Mouse (Mus musculus) testis, postnatal 10 days (tissue): ENCODE data around the gene Smc1b.
"Not testable (repeated sequence)": the region's sequence is repeated elsewhere in the genome, so short reads cannot be mapped to it uniquely, and the experiment has no call there.

ENCODE experiments used
- DNase-seq: peaks from one replicate; pipeline ENCODE4 v3.0.0; 2021; ENCODE audit warnings: low spot score

The Smc1b gene

DNA sequence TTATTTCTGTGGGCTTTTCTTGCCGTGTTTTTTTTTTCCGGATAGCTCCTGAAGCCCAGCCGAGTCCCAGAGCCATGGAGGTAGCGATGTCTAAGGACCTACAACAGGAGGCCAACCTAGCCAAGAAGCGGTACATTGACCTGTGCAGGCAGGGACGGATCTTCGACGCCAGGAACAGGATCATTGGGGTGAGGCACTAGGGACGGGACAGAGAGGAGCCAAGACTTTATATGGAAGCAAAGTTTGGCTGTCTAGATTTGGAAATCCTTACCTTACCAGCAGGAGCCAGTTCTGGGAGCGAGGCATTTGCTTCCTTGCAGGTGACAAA lies 393 bp upstream of the Smc1b start:
- DNase-seq, result no peak

GRCm38 (mm10) chr15:85085641-85086040 lies 46.1 kb downstream of the Smc1b start:
- DNase-seq, result no peak

GRCm38 (mm10) chr15:85072651-85073050 lies 59.1 kb downstream of the Smc1b start:
- DNase-seq, result no peak

GRCm38 (mm10) chr15:85070561-85070960 lies 61.2 kb downstream of the Smc1b start:
- DNase-seq, result no peak

GRCm38 (mm10) chr15:85063421-85063820 lies 68.3 kb downstream of the Smc1b start:
- DNase-seq, result no peak

GRCm38 (mm10) chr15:85055186-85055585 lies 76.6 kb downstream of the Smc1b start:
- no peak for DNase-seq

DNA sequence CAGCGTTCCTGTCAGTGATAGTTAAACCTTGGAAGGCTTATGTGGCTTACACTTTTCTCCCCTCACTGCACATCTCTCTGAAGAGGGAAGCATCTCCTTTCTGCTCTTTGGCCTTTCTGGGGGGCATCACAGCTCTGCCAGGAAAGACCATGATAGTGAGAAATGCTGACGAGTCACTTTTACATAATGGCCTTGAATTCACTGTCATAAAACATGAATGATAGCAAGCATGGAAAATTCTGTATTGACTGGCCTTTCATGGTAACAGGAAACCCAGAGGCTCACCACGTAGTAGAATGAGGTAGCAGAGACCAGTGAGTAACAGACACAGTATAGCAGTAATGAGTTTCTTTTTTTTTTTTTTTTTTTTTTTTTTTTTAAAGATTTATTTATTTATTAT lies 77.7 kb downstream of the Smc1b start:
- no peak for DNase-seq

GRCm38 (mm10) chr15:85049758-85050157 lies 82.0 kb downstream of the Smc1b start:
- DNase-seq, result no peak

DNA sequence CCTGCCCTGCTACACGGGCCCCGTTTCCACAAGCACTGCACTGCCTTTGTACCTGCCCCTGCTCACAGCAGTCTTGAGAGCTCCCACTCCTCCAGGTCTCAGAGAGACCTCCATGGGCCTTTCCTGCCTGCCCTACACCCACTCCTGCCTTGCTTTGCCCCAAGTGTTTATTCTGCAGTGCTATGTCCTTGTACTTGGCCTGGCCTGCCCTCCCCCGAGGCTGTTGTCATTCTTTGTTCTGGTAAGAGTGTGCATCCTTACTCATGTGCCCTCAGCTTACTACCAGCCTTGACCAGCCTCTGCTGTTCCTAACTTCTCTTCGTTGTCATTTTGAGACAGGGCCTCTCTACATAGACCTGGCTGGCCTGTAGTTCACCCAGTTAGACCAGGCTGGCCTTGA lies 83.9 kb downstream of the Smc1b start:
- DNase-seq, result no peak

DNA sequence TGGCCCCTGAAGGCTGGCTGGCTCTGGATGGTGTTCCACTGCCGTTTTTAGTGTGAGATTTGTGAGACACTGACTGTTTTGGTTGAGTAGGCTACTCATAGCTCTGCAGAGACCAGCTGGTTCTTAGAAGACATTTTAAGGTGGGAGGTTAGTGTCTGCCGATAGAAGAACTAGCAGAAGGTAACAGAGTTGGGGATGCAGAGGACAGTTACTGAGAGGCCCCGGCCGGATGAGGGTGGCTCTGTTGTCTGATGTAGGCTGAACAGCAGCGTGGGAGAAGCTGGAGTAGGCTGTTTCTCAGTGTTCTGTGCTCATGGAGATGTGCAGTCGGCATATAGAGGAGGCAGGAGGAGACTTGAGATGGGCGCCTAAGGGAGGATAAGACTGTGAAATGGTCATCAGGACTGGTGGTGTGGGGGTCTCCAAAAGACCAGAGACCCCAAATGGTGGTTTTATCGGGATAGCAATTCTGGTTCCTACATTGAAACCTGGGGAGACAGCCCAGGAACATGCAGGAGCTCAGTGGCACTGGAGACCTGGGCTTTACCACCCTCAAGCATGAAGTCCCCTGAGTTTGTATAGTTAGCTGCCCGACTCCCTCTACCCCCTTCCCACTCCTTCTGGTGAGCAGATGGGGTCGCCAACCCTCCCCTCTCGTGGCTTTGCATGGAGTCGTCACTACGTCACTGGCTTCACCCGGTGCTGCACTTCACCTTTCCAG lies 85.4 kb downstream of the Smc1b start:
- DNase-seq, result no peak

GRCm38 (mm10) chr15:85043761-85044160 lies 88.0 kb downstream of the Smc1b start:
- no peak for DNase-seq

DNA sequence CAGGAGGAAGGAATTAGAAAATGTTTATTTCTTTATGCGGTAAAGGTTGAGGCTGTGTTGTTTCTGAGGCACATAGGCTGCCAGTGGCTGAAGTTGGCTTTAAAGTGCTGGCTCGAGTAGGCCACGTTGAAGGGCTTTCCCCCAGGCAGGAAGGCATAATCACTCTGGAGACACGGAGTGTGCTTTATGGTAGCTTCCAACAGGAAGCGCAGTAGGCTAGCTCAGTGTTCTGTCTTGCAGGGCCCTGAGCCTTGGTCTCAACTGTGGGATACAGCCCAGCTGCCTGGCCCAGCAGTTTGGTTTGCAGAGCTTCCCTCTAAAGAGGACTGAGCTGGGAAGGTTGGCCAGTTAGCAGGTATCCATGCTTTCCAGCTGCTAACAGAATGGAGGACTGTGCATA lies 88.6 kb downstream of the Smc1b start:
- no peak for DNase-seq

DNA sequence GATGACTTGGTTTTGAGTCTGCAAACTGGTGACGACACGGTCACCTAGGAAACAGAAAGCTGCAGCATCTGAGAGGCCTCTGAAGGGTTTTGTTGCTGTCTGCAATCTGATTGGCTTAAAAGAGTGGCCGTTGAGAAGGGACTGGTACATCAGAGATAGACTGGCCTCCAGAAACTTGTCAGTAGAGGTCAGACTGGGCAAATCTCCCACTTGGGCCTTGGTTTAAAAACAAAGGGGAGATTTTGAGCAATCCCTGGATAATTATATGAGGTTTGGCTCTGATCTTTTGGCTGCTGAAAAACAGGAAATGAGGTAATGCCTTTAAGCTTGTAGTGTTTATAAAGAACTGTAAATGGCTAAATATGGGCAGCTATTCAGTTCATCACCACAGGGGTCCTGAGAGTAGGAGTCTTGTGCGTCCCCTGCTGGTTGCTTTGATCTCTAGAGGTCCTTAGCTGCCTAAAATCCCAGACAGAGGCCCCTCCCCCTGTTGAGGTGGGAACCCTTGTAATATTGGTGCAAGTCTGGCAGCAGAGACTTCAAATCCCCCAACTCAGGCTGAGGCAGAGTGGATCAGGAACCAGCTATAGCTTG lies 89.3 kb downstream of the Smc1b start:
- peak; percentile 79 for DNase-seq

DNA sequence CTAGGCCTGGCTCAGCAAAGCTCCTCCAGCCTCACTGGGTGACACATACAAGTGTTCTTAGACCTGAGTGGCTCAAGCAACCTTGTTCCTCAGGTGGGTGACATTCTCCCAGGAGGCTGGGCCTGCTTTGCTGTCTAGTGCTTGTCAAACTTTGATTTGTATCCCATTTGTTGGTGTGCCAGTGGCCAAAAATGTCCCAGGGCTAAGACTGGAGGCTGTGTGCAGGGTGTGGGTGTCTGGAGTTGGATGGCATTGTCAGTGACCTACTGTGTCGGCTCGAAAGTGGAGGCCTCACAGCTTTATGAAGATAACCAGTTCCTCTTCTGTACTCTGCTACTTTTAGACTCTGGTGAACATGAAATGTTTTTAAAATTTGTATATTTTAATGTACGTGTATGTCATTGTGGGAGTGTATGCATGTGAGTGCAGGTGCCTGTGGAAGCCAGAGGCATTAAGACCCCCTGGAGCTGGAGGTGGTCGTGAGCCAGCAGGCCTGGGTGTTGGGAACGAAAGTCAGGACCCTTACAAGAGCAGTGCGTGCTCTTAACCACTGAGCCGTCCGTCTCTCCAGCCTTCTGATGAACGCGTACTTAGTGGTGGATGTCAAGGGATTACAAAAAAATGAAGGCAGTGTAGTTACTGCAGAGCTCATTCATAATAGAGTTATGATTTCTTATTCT lies 90.1 kb downstream of the Smc1b start:
- no peak for DNase-seq

- no peak for DNase-seq
Measured at GRCm38 (mm10) chr15:85037343-85037690, 94.4 kb downstream of the Smc1b start.

- peak; percentile 99 for DNase-seq
Measured at GRCm38 (mm10) chr15:85036566-85037342, 95.0 kb downstream of the Smc1b start.

GRCm38 (mm10) chr15:85033916-85034315 lies 97.8 kb downstream of the Smc1b start:
- DNase-seq, result not testable (repeated sequence)

GRCm38 (mm10) chr15:85031866-85032265 lies 99.9 kb downstream of the Smc1b start:
- DNase-seq, result no peak

- not testable (repeated sequence) for DNase-seq
Measured at GRCm38 (mm10) chr15:85030643-85031042, 101.1 kb downstream of the Smc1b start.

DNA sequence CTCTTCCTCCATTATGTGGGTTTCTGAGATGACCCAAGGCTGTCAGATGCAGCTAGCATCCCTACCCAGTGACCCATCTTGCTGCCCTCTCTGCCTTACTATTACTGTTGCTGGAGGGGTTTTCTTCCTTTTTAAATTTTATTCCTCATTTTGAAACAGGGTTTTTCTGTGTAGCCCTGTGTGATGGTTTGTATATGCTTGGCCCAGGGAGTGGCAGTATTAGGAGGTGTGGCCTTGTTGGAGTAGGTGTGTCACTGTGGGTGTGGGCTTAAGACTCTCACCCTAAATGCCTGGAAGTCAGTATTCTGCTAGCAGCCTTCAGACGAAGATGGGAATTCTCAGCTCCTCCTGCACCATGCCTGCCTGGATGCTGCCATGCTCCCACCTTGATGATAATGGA lies 103.1 kb downstream of the Smc1b start, which contains the start of gene Fam118a:
Gene Fam118a (plus strand): TSS at position 301 of the 400 bp plus-strand sequence.
- not testable (repeated sequence) for DNase-seq

GRCm38 (mm10) chr15:85027740-85028139 lies 104.0 kb downstream of the Smc1b start:
- DNase-seq, result no peak

- DNase-seq, result no peak
Measured at GRCm38 (mm10) chr15:85026197-85026596, 105.6 kb downstream of the Smc1b start.

GRCm38 (mm10) chr15:85022211-85022610 lies 109.6 kb downstream of the Smc1b start:
- DNase-seq, result no peak
